Mouse (Mus musculus): Measurements from ENCODE around the gene Lrba. TPM values are rescaled to one million over a fixed set of nuclear protein-coding genes. Genes with fewer than 3 reads are reported as not detected.

Lrba gene
- total and polyA plus RNA-seq, 3 experiments, result 9.7 to 24.3 (median 22.5) TPM

DNA sequence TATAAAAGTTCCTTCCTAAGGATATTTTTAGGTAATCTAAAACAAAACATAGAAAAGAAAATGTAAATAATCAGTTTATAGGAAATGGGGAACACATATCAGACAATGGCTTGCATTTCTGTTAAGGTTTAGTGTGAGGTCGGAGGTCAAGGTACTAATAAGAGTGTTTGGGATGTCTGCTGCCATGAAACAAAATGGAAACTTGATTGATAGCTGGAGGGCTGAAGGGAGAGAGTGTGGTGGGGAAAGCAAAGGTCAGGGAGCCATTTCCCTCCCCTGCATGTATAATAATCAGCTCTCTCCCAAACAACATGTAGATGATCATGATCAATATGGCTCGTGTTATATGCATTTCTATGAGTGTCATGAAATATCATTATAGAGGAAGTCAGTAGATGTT is 150.8 kb downstream of the Lrba start:
- 90% methylated on average over 2 of the region's 2 CpGs for WGBS
- no peak overlapping the region for H3K4me3 ChIP-seq
- H3K27ac ChIP-seq, result no peak overlapping the region
- TF ChIP-seq CTCF (IDR thresholded peaks at IDR 0.05) (no peak), POLR2A (IDR thresholded peaks at IDR 0.05; ENCODE audit: insufficient read depth, low read depth, low read length) (no peak), EP300 (IDR thresholded peaks at IDR 0.05; ENCODE audit: insufficient read depth, low read depth, low read length) (no peak)
- no peak overlapping the region for H3K9ac ChIP-seq (ENCODE audit: low read depth, low read length)
- intact Hi-C loops (cut with DNase I), result no loop called here
- no peaks in the 10 kb centered on the region for H3K27me3 ChIP-seq (ENCODE audit: control insufficient read depth, insufficient read depth, low read length)
- no peak for DNase-seq
- no peaks in the 10 kb centered on the region for H3K79me2 ChIP-seq (replicated peaks; ENCODE audit: control insufficient read depth, insufficient read depth, low read length)
- no peaks in the 10 kb centered on the region for H3K36me3 ChIP-seq (ENCODE audit: control insufficient read depth, insufficient read depth, low read length)
- H3K4me1 ChIP-seq (ENCODE audit: control insufficient read depth, insufficient read depth, low read length), result no peaks in the 10 kb centered on the region

GRCm38 (mm10) chr3:86382557-86382956 is 158.1 kb downstream of the Lrba start:
- DNase-seq, result no peak
- intact Hi-C loops (cut with DNase I), result no loop called here
- 53% methylated on average over 2 of the region's 2 CpGs for WGBS

DNA sequence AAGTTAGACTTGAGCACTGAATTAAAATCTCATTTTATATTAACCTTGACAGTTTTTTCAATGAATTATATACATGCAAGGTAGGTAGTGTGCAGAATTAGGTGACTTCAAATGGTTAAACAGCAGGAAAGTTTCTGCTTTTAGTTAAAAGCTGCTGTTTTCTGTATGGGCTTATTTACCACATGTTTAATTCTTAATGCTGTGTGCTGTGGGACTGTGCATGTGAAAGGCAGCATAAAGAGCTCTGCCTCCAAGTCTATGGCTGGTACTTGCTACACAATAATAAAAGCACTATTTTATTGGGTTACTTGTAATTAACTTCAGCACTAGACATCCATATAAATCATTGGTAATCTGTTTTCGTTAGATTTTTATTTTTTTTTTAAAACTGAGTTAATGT is 160.6 kb downstream of the Lrba start:
- Histone ChIP-seq H3K79me2 (replicated peaks; ENCODE audit: control insufficient read depth, insufficient read depth, low read length) (no peaks in the 10 kb centered on the region), H3K27me3 (ENCODE audit: control insufficient read depth, insufficient read depth, low read length) (no peaks in the 10 kb centered on the region), H3K4me3 (no peak overlapping the region), H3K4me1 (ENCODE audit: control insufficient read depth, insufficient read depth, low read length) (no peaks in the 10 kb centered on the region), H3K27ac (no peak overlapping the region), H3K36me3 (ENCODE audit: control insufficient read depth, insufficient read depth, low read length) (no peaks in the 10 kb centered on the region), H3K9ac (ENCODE audit: low read depth, low read length) (no peak overlapping the region)
- intact Hi-C loops (cut with DNase I), result no loop called here
- TF ChIP-seq POLR2A (IDR thresholded peaks at IDR 0.05; ENCODE audit: insufficient read depth, low read depth, low read length) (no peak), EP300 (IDR thresholded peaks at IDR 0.05; ENCODE audit: insufficient read depth, low read depth, low read length) (no peak), CTCF (IDR thresholded peaks at IDR 0.05) (no peak)
- DNase-seq, result no peak
- WGBS, result 84% methylated on average over 1 of the region's 1 CpGs

More at GRCm38 (mm10) chr3:86382557-86382956, 158.1 kb downstream of the Lrba start:
- H3K36me3 ChIP-seq (ENCODE audit: control insufficient read depth, insufficient read depth, low read length), result no peaks in the 10 kb centered on the region
- H3K27ac ChIP-seq, result no peak overlapping the region
- no peak overlapping the region for H3K4me3 ChIP-seq
- H3K79me2 ChIP-seq (replicated peaks; ENCODE audit: control insufficient read depth, insufficient read depth, low read length), result no peaks in the 10 kb centered on the region
- no peaks in the 10 kb centered on the region for H3K4me1 ChIP-seq (ENCODE audit: control insufficient read depth, insufficient read depth, low read length)
- H3K9ac ChIP-seq (ENCODE audit: low read depth, low read length), result no peak overlapping the region
- H3K27me3 ChIP-seq (ENCODE audit: control insufficient read depth, insufficient read depth, low read length), result no peaks in the 10 kb centered on the region
- TF ChIP-seq EP300 (IDR thresholded peaks at IDR 0.05; ENCODE audit: insufficient read depth, low read depth, low read length), result no peak
- TF ChIP-seq POLR2A (IDR thresholded peaks at IDR 0.05; ENCODE audit: insufficient read depth, low read depth, low read length), result no peak
- TF ChIP-seq CTCF (IDR thresholded peaks at IDR 0.05), result no peak

DNA sequence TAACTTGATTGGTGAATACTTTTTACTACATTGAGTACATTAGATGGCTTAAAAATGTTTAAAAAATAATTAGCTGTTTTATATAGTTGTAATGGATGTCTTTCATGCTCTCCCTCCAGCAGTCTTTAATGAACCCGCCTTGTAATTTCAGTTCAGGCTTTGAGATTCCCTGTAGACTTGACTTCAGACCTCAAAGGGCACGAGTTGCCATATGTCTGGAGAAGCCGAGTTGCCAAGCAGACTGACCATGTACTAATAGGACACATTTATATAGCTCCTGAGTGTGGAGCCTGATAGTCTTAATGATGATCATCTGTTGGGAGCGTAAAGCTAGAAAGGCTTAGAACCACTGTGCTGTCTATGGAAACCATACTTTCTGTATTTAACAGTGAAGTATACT is 161.8 kb downstream of the Lrba start:
- H3K27ac ChIP-seq, result no peak overlapping the region
- no peaks in the 10 kb centered on the region for H3K4me1 ChIP-seq (ENCODE audit: control insufficient read depth, insufficient read depth, low read length)
- 91% methylated on average over 4 of the region's 4 CpGs for WGBS
- H3K9ac ChIP-seq (ENCODE audit: low read depth, low read length), result no peak overlapping the region
- TF ChIP-seq POLR2A (IDR thresholded peaks at IDR 0.05; ENCODE audit: insufficient read depth, low read depth, low read length) (no peak), EP300 (IDR thresholded peaks at IDR 0.05; ENCODE audit: insufficient read depth, low read depth, low read length) (no peak), CTCF (IDR thresholded peaks at IDR 0.05) (no peak)
- no peaks in the 10 kb centered on the region for H3K79me2 ChIP-seq (replicated peaks; ENCODE audit: control insufficient read depth, insufficient read depth, low read length)
- no peak for DNase-seq
- intact Hi-C loops (cut with DNase I), result no loop called here
- H3K27me3 ChIP-seq (ENCODE audit: control insufficient read depth, insufficient read depth, low read length), result no peaks in the 10 kb centered on the region
- no peak overlapping the region for H3K4me3 ChIP-seq
- no peaks in the 10 kb centered on the region for H3K36me3 ChIP-seq (ENCODE audit: control insufficient read depth, insufficient read depth, low read length)

DNA sequence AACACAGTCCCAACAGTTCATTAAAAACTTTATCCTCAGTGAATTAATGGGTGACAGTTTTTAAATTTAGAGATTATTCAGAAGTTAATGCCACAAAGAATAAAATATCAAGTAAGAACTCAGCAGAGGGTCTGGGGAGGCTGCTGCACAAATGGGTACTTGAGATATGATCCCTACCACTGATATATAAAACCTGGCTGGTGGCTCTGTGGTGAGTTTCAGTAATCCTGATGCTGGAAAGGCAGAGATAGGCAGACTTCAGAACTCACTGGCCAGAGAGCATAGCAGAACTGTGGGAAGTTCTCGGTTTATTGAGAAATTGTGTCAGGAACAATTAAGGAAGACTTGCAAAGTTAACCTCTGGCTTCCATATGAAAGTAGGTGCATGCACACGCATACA is 199.3 kb downstream of the Lrba start:
- Histone ChIP-seq H3K36me3 (ENCODE audit: control insufficient read depth, insufficient read depth, low read length) (no peaks in the 10 kb centered on the region), H3K9ac (ENCODE audit: low read depth, low read length) (no peak overlapping the region), H3K27ac (no peak overlapping the region), H3K27me3 (ENCODE audit: control insufficient read depth, insufficient read depth, low read length) (no peaks in the 10 kb centered on the region), H3K4me3 (no peak overlapping the region), H3K4me1 (ENCODE audit: control insufficient read depth, insufficient read depth, low read length) (no peaks in the 10 kb centered on the region), H3K79me2 (replicated peaks; ENCODE audit: control insufficient read depth, insufficient read depth, low read length) (no peaks in the 10 kb centered on the region)
- WGBS, result 93% methylated on average over 2 of the region's 2 CpGs
- TF ChIP-seq EP300 (IDR thresholded peaks at IDR 0.05; ENCODE audit: insufficient read depth, low read depth, low read length) (no peak), POLR2A (IDR thresholded peaks at IDR 0.05; ENCODE audit: insufficient read depth, low read depth, low read length) (no peak), CTCF (IDR thresholded peaks at IDR 0.05) (no peak)
- intact Hi-C loops (cut with DNase I), result no loop called here
- no peak for DNase-seq

GRCm38 (mm10) chr3:86426733-86427132 is 202.3 kb downstream of the Lrba start:
- no peaks in the 10 kb centered on the region for H3K27me3 ChIP-seq (ENCODE audit: control insufficient read depth, insufficient read depth, low read length)
- no peak for TF ChIP-seq CTCF (IDR thresholded peaks at IDR 0.05)
- no peak for TF ChIP-seq POLR2A (IDR thresholded peaks at IDR 0.05; ENCODE audit: insufficient read depth, low read depth, low read length)
- no peak for TF ChIP-seq EP300 (IDR thresholded peaks at IDR 0.05; ENCODE audit: insufficient read depth, low read depth, low read length)
- H3K36me3 ChIP-seq (ENCODE audit: control insufficient read depth, insufficient read depth, low read length), result no peaks in the 10 kb centered on the region
- no peak overlapping the region for H3K9ac ChIP-seq (ENCODE audit: low read depth, low read length)
- no peaks in the 10 kb centered on the region for H3K79me2 ChIP-seq (replicated peaks; ENCODE audit: control insufficient read depth, insufficient read depth, low read length)
- no peaks in the 10 kb centered on the region for H3K4me1 ChIP-seq (ENCODE audit: control insufficient read depth, insufficient read depth, low read length)
- intact Hi-C loops (cut with DNase I), result no loop called here
- no peak overlapping the region for H3K4me3 ChIP-seq
- WGBS, result 96% methylated on average over 1 of the region's 1 CpGs
- no peak for DNase-seq
- H3K27ac ChIP-seq, result no peak overlapping the region
